Mouse (Mus musculus) lung, adult 18-20 months (tissue): ENCODE measurements around the gene Slc11a2.
"Not testable (repeated sequence)": the region's sequence is repeated elsewhere in the genome, so short reads cannot be mapped to it uniquely, and the experiment has no call there.

ENCODE experiments used
- DNase-seq, 2 experiments: peaks; one replicate each; pipeline ENCODE4 v3.0.0; 2022; ENCODE audit warnings: mixed read lengths in 2 of 2

Slc11a2 gene

GRCm38 (mm10) chr15:100433234-100433633 lies 8.4 kb upstream of the Slc11a2 start:
- DNase-seq = no peak

GRCm38 (mm10) chr15:100429959-100430565 lies 5.2 kb upstream of the Slc11a2 start:
- no peak for DNase-seq

- peak in 1 of 2 experiments; percentile 29 for DNase-seq
Observed at GRCm38 (mm10) chr15:100428296-100428905, 3.5 kb upstream of the Slc11a2 start.

- DNase-seq = peak; percentile 69 to 79
Observed at GRCm38 (mm10) chr15:100423916-100424315, 956 bp downstream of the Slc11a2 start.

GRCm38 (mm10) chr15:100422899-100423860 lies 1.7 kb downstream of the Slc11a2 start:
- DNase-seq = peak; percentile 97 to 98

- DNase-seq = no peak
Observed at GRCm38 (mm10) chr15:100422476-100422875, 2.4 kb downstream of the Slc11a2 start.

- not testable (repeated sequence) for DNase-seq
Observed at GRCm38 (mm10) chr15:100421758-100422197, 3.1 kb downstream of the Slc11a2 start, which contains the start of gene Gm5475. Gene Gm5475 (plus strand): TSS chr15:100422147.

- DNase-seq = peak in 1 of 2 experiments; percentile 17
Observed at GRCm38 (mm10) chr15:100421059-100421757, 3.7 kb downstream of the Slc11a2 start.

- DNase-seq = no peak
Observed at GRCm38 (mm10) chr15:100419901-100420745, 4.7 kb downstream of the Slc11a2 start.

GRCm38 (mm10) chr15:100419311-100419710 lies 5.6 kb downstream of the Slc11a2 start:
- DNase-seq = peak in 1 of 2 experiments; percentile 24

- DNase-seq = no peak
Observed at GRCm38 (mm10) chr15:100417854-100418450, 6.9 kb downstream of the Slc11a2 start.

GRCm38 (mm10) chr15:100415684-100416083 lies 9.2 kb downstream of the Slc11a2 start:
- DNase-seq = peak; percentile 34 to 35

GRCm38 (mm10) chr15:100414942-100415341 lies 9.9 kb downstream of the Slc11a2 start:
- DNase-seq = peak in 1 of 2 experiments; percentile 25

GRCm38 (mm10) chr15:100414011-100414410 lies 10.9 kb downstream of the Slc11a2 start:
- DNase-seq = no peak

GRCm38 (mm10) chr15:100413306-100413705 lies 11.6 kb downstream of the Slc11a2 start:
- DNase-seq = no peak

- no peak for DNase-seq
Observed at GRCm38 (mm10) chr15:100411731-100412130, 13.1 kb downstream of the Slc11a2 start.

- peak; percentile 64 to 73 for DNase-seq
Observed at GRCm38 (mm10) chr15:100410918-100411672, 13.8 kb downstream of the Slc11a2 start.

- DNase-seq = no peak
Observed at GRCm38 (mm10) chr15:100406088-100406487, 18.8 kb downstream of the Slc11a2 start.

GRCm38 (mm10) chr15:100403318-100404000 lies 21.4 kb downstream of the Slc11a2 start:
- peak; percentile 63 to 67 for DNase-seq

- no peak for DNase-seq
Observed at GRCm38 (mm10) chr15:100402798-100403197, 22.1 kb downstream of the Slc11a2 start.
